Mouse (Mus musculus): ENCODE data around the gene Calu. TPM values are rescaled to one million over a fixed set of nuclear protein-coding genes. Genes with fewer than 3 reads are reported as not detected.

Calu gene
- total and polyA plus RNA-seq, 3 experiments: 79.4 to 419 (median 98.0) TPM

- H3K9ac ChIP-seq (ENCODE audit: control insufficient read depth, low read depth, low read length, poor library complexity, severe bottlenecking): no peak within 1 kb of the TSS
- DNase-seq (ENCODE audit: low read depth, low spot score): no peak
- no peaks in the 10 kb centered on the region; a peak in 1 of 4 replicates for H3K36me3 ChIP-seq (ENCODE audit: control insufficient read depth in 1 of 2, insufficient read depth in 2 of 2, low read length in 2 of 2)
- H3K27me3 ChIP-seq (ENCODE audit: control insufficient read depth in 1 of 2, insufficient read depth in 2 of 2, low read length in 2 of 2): peaks cover 2 to 5% of the 10 kb centered on the region in 2 experiments
- no peaks in the 10 kb centered on the region for H3K9me3 ChIP-seq (replicated peaks; ENCODE audit: insufficient read depth, low read length)
- H3K79me2 ChIP-seq (ENCODE audit: control insufficient read depth, insufficient read depth, low read length, poor library complexity): no peaks in the 10 kb centered on the region
- H3K4me3 ChIP-seq (ENCODE audit: control insufficient read depth in 1 of 2, insufficient read depth in 1 of 2, low read depth in 2 of 2, low read length in 2 of 2): no peak within 1 kb of the TSS
- H3K4me1 ChIP-seq (ENCODE audit: control insufficient read depth in 1 of 2, insufficient read depth in 2 of 2, low read length in 2 of 2): peaks cover 0 to 6% of the 10 kb centered on the region in 2 experiments; a peak in 1 of 4 replicates
- H3K27ac ChIP-seq (ENCODE audit: control insufficient read depth, low read depth, low read length): no peak within 1 kb of the TSS
- TF ChIP-seq MYC (IDR thresholded peaks at IDR 0.05; ENCODE audit: low read depth, low read length): no peak
Measured at GRCm38 (mm10) chr6:29318879-29319278, 29.0 kb upstream of the Calu start, which contains the start of gene Fam71f1. Gene Fam71f1 (plus strand): TSS chr6:29319140.

DNA sequence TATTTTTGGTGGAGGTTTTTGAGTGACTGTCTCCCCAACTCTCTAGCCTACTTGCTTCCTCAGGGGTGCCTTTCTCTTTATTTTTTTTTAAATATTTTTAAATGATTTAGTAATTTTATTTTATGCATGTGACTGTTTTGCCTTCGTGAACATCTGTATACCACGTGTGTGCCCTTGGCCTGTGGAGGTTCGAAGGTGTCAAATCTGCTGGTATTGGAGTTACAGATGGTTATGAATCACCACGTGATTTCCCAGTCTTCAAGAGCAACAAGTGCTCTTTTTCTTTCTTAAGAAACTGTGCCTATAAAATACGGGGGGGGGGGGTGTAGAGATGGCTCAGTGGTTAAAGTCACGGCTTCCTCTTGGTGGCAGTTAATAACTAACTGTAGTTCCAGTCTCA, 26.3 kb upstream of the Calu start:
- H3K36me3 ChIP-seq (ENCODE audit: control insufficient read depth in 1 of 2, insufficient read depth in 2 of 2, low read length in 2 of 2): no peaks in the 10 kb centered on the region; a peak in 1 of 4 replicates
- no peaks in the 10 kb centered on the region for H3K9me3 ChIP-seq (replicated peaks; ENCODE audit: insufficient read depth, low read length)
- peaks cover 2 to 5% of the 10 kb centered on the region in 2 experiments; a peak in 3 of 4 replicates for H3K27me3 ChIP-seq (ENCODE audit: control insufficient read depth in 1 of 2, insufficient read depth in 2 of 2, low read length in 2 of 2)
- H3K9ac ChIP-seq (ENCODE audit: control insufficient read depth, low read depth, low read length, poor library complexity, severe bottlenecking): no peak overlapping the region
- no peak overlapping the region for H3K4me3 ChIP-seq (ENCODE audit: control insufficient read depth in 1 of 2, insufficient read depth in 1 of 2, low read depth in 2 of 2, low read length in 2 of 2)
- no peak for DNase-seq (ENCODE audit: low read depth, low spot score)
- H3K4me1 ChIP-seq (ENCODE audit: control insufficient read depth in 1 of 2, insufficient read depth in 2 of 2, low read length in 2 of 2): peaks cover 0 to 6% of the 10 kb centered on the region in 2 experiments; a peak in 1 of 4 replicates
- no peaks in the 10 kb centered on the region for H3K79me2 ChIP-seq (ENCODE audit: control insufficient read depth, insufficient read depth, low read length, poor library complexity)
- H3K27ac ChIP-seq (ENCODE audit: control insufficient read depth, low read depth, low read length): no peak overlapping the region
- no peak for TF ChIP-seq MYB (IDR thresholded peaks at IDR 0.05; ENCODE audit: low read depth, low read length)
- TF ChIP-seq TBP (IDR thresholded peaks at IDR 0.05; ENCODE audit: low read depth, low read length): no peak
- TF ChIP-seq CTCF (IDR thresholded peaks at IDR 0.05 in 2 of 3, conservative IDR thresholded peaks at IDR 0.05 in 1 of 3; ENCODE audit: control insufficient read depth in 1 of 3, insufficient read depth in 1 of 3, low read depth in 2 of 3, low read length in 3 of 3, poor library complexity in 1 of 3, severe bottlenecking in 1 of 3): no peak
- TF ChIP-seq GABPA (IDR thresholded peaks at IDR 0.05; ENCODE audit: low read depth, low read length): no peak
- no peak for TF ChIP-seq TAL1 (IDR thresholded peaks at IDR 0.05; ENCODE audit: low read length)
- no peak for TF ChIP-seq MAX (IDR thresholded peaks at IDR 0.05; ENCODE audit: low read length)
- no peak for TF ChIP-seq NRF1 (IDR thresholded peaks at IDR 0.05; ENCODE audit: insufficient read depth, low read depth, low read length, poor library complexity, severe bottlenecking)
- TF ChIP-seq SIN3A (IDR thresholded peaks at IDR 0.05; ENCODE audit: low read length): no peak
- no peak for TF ChIP-seq BHLHE40 (IDR thresholded peaks at IDR 0.05; ENCODE audit: borderline replicate concordance, low read depth, low read length)
- no peak for TF ChIP-seq ZC3H11A (IDR thresholded peaks at IDR 0.05; ENCODE audit: low read depth, low read length)
- TF ChIP-seq MAFK (IDR thresholded peaks at IDR 0.05; ENCODE audit: borderline replicate concordance, low read depth, low read length): no peak
- no peak for TF ChIP-seq ELF1 (IDR thresholded peaks at IDR 0.05; ENCODE audit: low read depth, low read length)
- no peak for TF ChIP-seq ETS1 (IDR thresholded peaks at IDR 0.05; ENCODE audit: low read depth, low read length)

- H3K27me3 ChIP-seq (ENCODE audit: control insufficient read depth in 1 of 2, insufficient read depth in 2 of 2, low read length in 2 of 2): peaks cover under 1 to 2% of the 10 kb centered on the region in 2 experiments; a peak in 2 of 4 replicates
- DNase-seq (ENCODE audit: low read depth, low spot score): no peak
Measured at GRCm38 (mm10) chr6:29322147-29322546, 25.7 kb upstream of the Calu start.

More at GRCm38 (mm10) chr6:29322147-29322546, 25.7 kb upstream of the Calu start:
- no peak overlapping the region for H3K9ac ChIP-seq (ENCODE audit: control insufficient read depth, low read depth, low read length, poor library complexity, severe bottlenecking)
- H3K4me1 ChIP-seq (ENCODE audit: control insufficient read depth in 1 of 2, insufficient read depth in 2 of 2, low read length in 2 of 2): peaks cover 0 to 6% of the 10 kb centered on the region in 2 experiments; a peak in 1 of 4 replicates
- no peak overlapping the region for H3K27ac ChIP-seq (ENCODE audit: control insufficient read depth, low read depth, low read length)
- H3K4me3 ChIP-seq (ENCODE audit: control insufficient read depth in 1 of 2, insufficient read depth in 1 of 2, low read depth in 2 of 2, low read length in 2 of 2): no peak overlapping the region
- TF ChIP-seq POLR2AphosphoS5 (IDR thresholded peaks at IDR 0.05; ENCODE audit: borderline replicate concordance, low read depth, low read length) (no peak), USF1 (IDR thresholded peaks at IDR 0.05; ENCODE audit: low read depth, low read length) (no peak), USF2 (IDR thresholded peaks at IDR 0.05; ENCODE audit: borderline replicate concordance in 1 of 2, insufficient read depth in 1 of 2, low read depth in 1 of 2, low read length in 2 of 2) (no peak), ELF1 (IDR thresholded peaks at IDR 0.05; ENCODE audit: low read depth, low read length) (no peak), TBP (IDR thresholded peaks at IDR 0.05; ENCODE audit: low read depth, low read length) (peak; percentile 52; the same call in 1 of the 2 replicates), MYC (IDR thresholded peaks at IDR 0.05; ENCODE audit: low read depth, low read length) (no peak), ZC3H11A (IDR thresholded peaks at IDR 0.05; ENCODE audit: low read depth, low read length) (no peak)
- no peaks in the 10 kb centered on the region for H3K79me2 ChIP-seq (ENCODE audit: control insufficient read depth, insufficient read depth, low read length, poor library complexity)
- no peaks in the 10 kb centered on the region; a peak in 1 of 4 replicates for H3K36me3 ChIP-seq (ENCODE audit: control insufficient read depth in 1 of 2, insufficient read depth in 2 of 2, low read length in 2 of 2)
- no peaks in the 10 kb centered on the region for H3K9me3 ChIP-seq (replicated peaks; ENCODE audit: insufficient read depth, low read length)

Measured in MEL (cell line).